Mouse (Mus musculus): ENCODE data around the gene Tasp1.
"Not testable (repeated sequence)": the region's sequence is repeated elsewhere in the genome, so short reads cannot be mapped to it uniquely, and the experiment has no call there.

The Tasp1 gene

GRCm38 (mm10) chr2:140060092-140060867, 6.3 kb downstream of the Tasp1 start:
- in situ Hi-C loops (cut with MboI, MseI): no loop called here

- in situ Hi-C loops (cut with MboI, MseI): no loop called here
These were observed 8.5 kb downstream of the Tasp1 start for GRCm38 (mm10) chr2:140058125-140058524.

- in situ Hi-C loops (cut with MboI, MseI): no loop called here
These were observed 14.9 kb downstream of the Tasp1 start for GRCm38 (mm10) chr2:140051607-140052126.

- in situ Hi-C loops (cut with MboI, MseI): no loop called here
These were observed 24.0 kb downstream of the Tasp1 start for GRCm38 (mm10) chr2:140042522-140043131.

GRCm38 (mm10) chr2:140042081-140042480, 24.5 kb downstream of the Tasp1 start:
- in situ Hi-C loops (cut with MboI, MseI): no loop called here

GRCm38 (mm10) chr2:140037459-140037858, 29.1 kb downstream of the Tasp1 start:
- in situ Hi-C loops (cut with MboI, MseI): no loop called here

GRCm38 (mm10) chr2:140036854-140037253, 29.8 kb downstream of the Tasp1 start:
- in situ Hi-C loops (cut with MboI, MseI): no loop called here

GRCm38 (mm10) chr2:140024937-140025336, 41.7 kb downstream of the Tasp1 start:
- in situ Hi-C loops (cut with MboI, MseI): no loop called here

GRCm38 (mm10) chr2:140007406-140007805, 59.2 kb downstream of the Tasp1 start:
- in situ Hi-C loops (cut with MboI, MseI): no loop called here

GRCm38 (mm10) chr2:139998170-139998569, 68.4 kb downstream of the Tasp1 start:
- in situ Hi-C loops (cut with MboI, MseI): loop anchor here (25.0 kb wide), 1 partner anchor 611 kb away; no protein-coding TSS in a partner anchor

GRCm38 (mm10) chr2:139989907-139990306, 76.7 kb downstream of the Tasp1 start:
- in situ Hi-C loops (cut with MboI, MseI): loop anchor here (25.0 kb wide), 1 partner anchor 603 kb away; no protein-coding TSS in a partner anchor

GRCm38 (mm10) chr2:139967451-139967850, 99.2 kb downstream of the Tasp1 start:
- in situ Hi-C loops (cut with MboI, MseI): loop anchor here (10.0 kb wide), 1 partner anchor 193 kb away; no protein-coding TSS in a partner anchor

- in situ Hi-C loops (cut with MboI, MseI): loop anchor here (10.0 kb wide), 1 partner anchor 191 kb away; no protein-coding TSS in a partner anchor
These were observed 100.3 kb downstream of the Tasp1 start for GRCm38 (mm10) chr2:139966288-139966687.

- in situ Hi-C loops (cut with MboI, MseI): no loop called here
These were observed 117.8 kb downstream of the Tasp1 start for GRCm38 (mm10) chr2:139948843-139949242.

- in situ Hi-C loops (cut with MboI, MseI): no loop called here
These were observed 129.0 kb downstream of the Tasp1 start for GRCm38 (mm10) chr2:139937581-139937980.

- in situ Hi-C loops (cut with MboI, MseI): no loop called here
These were observed 132.0 kb downstream of the Tasp1 start for GRCm38 (mm10) chr2:139934577-139934976.

GRCm38 (mm10) chr2:139934033-139934572, 132.5 kb downstream of the Tasp1 start:
- in situ Hi-C loops (cut with MboI, MseI): no loop called here

- in situ Hi-C loops (cut with MboI, MseI): no loop called here
These were observed 134.4 kb downstream of the Tasp1 start for GRCm38 (mm10) chr2:139932211-139932610.

- in situ Hi-C loops (cut with MboI, MseI): no loop called here
These were observed 141.7 kb downstream of the Tasp1 start for GRCm38 (mm10) chr2:139924937-139925336.

- in situ Hi-C loops (cut with MboI, MseI): not testable (repeated sequence)
These were observed 145.2 kb downstream of the Tasp1 start for GRCm38 (mm10) chr2:139921395-139921794.

- in situ Hi-C loops (cut with MboI, MseI): no loop called here
These were observed 146.8 kb downstream of the Tasp1 start for GRCm38 (mm10) chr2:139919757-139920156.

GRCm38 (mm10) chr2:139906441-139907157, 160.0 kb downstream of the Tasp1 start:
- in situ Hi-C loops (cut with MboI, MseI): no loop called here

All from T-helper 2 cell (primary cell).